Mouse (Mus musculus) limb, embryonic 14.5 days (tissue): ENCODE data around the gene Tnfrsf13b. TPM values are rescaled to one million over a fixed set of nuclear protein-coding genes. Genes with fewer than 3 reads are reported as not detected.
A peak's percentile ranks its signal among the peaks of the same experiment; 100 is the strongest.

ENCODE experiments used
- ATAC-seq: fragments of 200-750 bp; cut with Nextera tagmentation; 2 replicates; pipeline ENCODE4 v1.8.0; 2017; ENCODE audit warnings: low read depth, moderate number of reproducible peaks, moderate TSS enrichment; ENCODE audit not compliant: low FRiP score
- DNase-seq: peaks from one replicate; pipeline ENCODE4 v3.0.0-alpha.2; 2015; ENCODE audit warnings: low spot score
- H3K27ac ChIP-seq: fragments of 300-500 bp; sonication (generic); replicated peaks from 2 replicates; pipeline ENCODE4 v1.5.1; 2014; ENCODE audit warnings: low read depth, mild to moderate bottlenecking, low read length, moderate library complexity, mixed read lengths
- H3K27me3 ChIP-seq: fragments of 300-500 bp; sonication (generic); 2 replicates; pipeline ENCODE4 v1.6.1; 2014; ENCODE audit warnings: low read length, mixed read lengths; ENCODE audit not compliant: control insufficient read depth, insufficient read depth
- H3K36me3 ChIP-seq: fragments of 300-500 bp; sonication (generic); 2 replicates; pipeline ENCODE4 v1.6.1; 2014; ENCODE audit warnings: mild to moderate bottlenecking, low read length, moderate library complexity, mixed read lengths; ENCODE audit not compliant: control insufficient read depth, insufficient read depth
- H3K4me1 ChIP-seq: fragments of 300-500 bp; sonication (generic); 2 replicates; pipeline ENCODE4 v1.6.1; 2014; ENCODE audit warnings: antibody characterized with exemption, low read length, mixed read lengths; ENCODE audit not compliant: control insufficient read depth, insufficient read depth
- H3K4me2 ChIP-seq: fragments of 300-500 bp; sonication (generic); replicated peaks from 2 replicates; pipeline ENCODE4 v1.6.1; 2014; ENCODE audit warnings: low read depth, mild to moderate bottlenecking, low read length, moderate library complexity; ENCODE audit not compliant: severe bottlenecking
- H3K4me3 ChIP-seq: fragments of 300-500 bp; sonication (generic); replicated peaks from 2 replicates; pipeline ENCODE4 v1.5.1; 2014; ENCODE audit warnings: low read length
- H3K9ac ChIP-seq: fragments of 300-500 bp; sonication (generic); 2 replicates; pipeline ENCODE4 v1.6.1; 2014; ENCODE audit warnings: mild to moderate bottlenecking, low read depth, low read length, moderate library complexity; ENCODE audit not compliant: severe bottlenecking
- H3K9me3 ChIP-seq: fragments of 300-500 bp; sonication (generic); 2 replicates; pipeline ENCODE4 v1.6.1; 2016; ENCODE audit warnings: low read length; ENCODE audit not compliant: control insufficient read depth
- POLR2A ChIP-seq: fragments of 200-500 bp; IDR thresholded peaks from 2 replicates; pipeline ENCODE4 v1.8.0; 2012; ENCODE audit warnings: inconsistent platforms, mild to moderate bottlenecking, moderate library complexity, borderline replicate concordance; ENCODE audit not compliant: insufficient read depth, insufficient read length; ENCODE audit errors: extremely low read depth
- WGBS: fragments of 180-500 bp; shearing (Covaris S2); extraction: QIAGEN DNeasy Blood & Tissue Kit; methylation state at CpG from one replicate; pipeline ENCODE4 v1.1.7; 2014; 5-methylcytosine and 5-hydroxymethylcytosine counted together
- polyA plus RNA-seq, 2 experiments: library from polyadenylated mRNA; depleted of rRNA in 1 of 2; stranded (reverse) in 1 of 2; unstranded in 1 of 2; fragments of >200 nt; fragmentation: Nextera tagmentation in 1 of 2; extraction: Ambion mirVana in 1 of 2; gene quantifications; 2 replicates each; pipeline versions ENCODE4 v1.2.1 to v1.2.3; 2012 to 2014

The Tnfrsf13b gene
- polyA plus RNA-seq, 2 experiments, result 2.2 to 5.1 TPM

DNA sequence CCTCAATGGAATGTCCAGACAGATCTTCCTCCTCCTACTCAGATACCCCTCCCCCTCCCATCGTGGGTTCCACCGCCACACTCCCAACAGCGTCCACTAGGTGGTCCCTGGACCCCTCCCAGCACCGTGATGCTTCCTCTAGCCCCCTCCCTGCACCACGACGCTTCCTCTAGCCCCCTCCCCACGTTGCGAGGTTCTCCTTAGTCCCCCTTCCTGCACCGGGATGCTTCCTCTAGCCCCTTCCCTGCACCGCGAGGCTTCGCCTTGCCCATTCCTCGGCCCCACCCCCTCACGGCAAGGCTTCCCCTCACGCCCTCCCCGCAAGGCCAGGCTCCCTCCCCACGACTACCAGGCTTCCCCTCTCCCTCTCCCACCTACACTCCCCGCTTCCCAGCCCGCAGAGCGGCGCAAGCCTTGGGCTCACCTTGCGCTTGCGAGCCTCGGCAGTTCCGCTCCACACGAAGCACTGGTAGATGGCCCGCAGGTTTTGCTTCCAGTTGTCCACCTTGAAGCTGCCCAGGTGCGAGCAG, 47.8 kb downstream of the Tnfrsf13b start:
- H3K9me3 ChIP-seq, result no peaks in the 10 kb centered on the region
- WGBS, result under 1% methylated on average over 27 of the region's 28 CpGs
- H3K4me2 ChIP-seq, result peak overlapping the region; percentile 56
- peak; percentile 75 for DNase-seq
- peak overlapping the region; percentile 97 for H3K9ac ChIP-seq
- H3K27me3 ChIP-seq, result no peaks in the 10 kb centered on the region
- H3K27ac ChIP-seq, result peak overlapping the region; percentile 96
- H3K4me1 ChIP-seq, result peaks cover 14% of the 10 kb centered on the region
- H3K4me3 ChIP-seq, result peak overlapping the region; percentile 100
- TF ChIP-seq POLR2A, result no peak
- no peaks in the 10 kb centered on the region for H3K36me3 ChIP-seq
- peak; percentile 38 for ATAC-seq

- TF ChIP-seq POLR2A, result peak; percentile 54; the same call in 1 of the 2 replicates
Observed at GRCm38 (mm10) chr11:61174821-61175658, 48.5 kb downstream of the Tnfrsf13b start, which contains the start of gene Usp22. Gene Usp22 (minus strand): TSS chr11:61175055.

DNA sequence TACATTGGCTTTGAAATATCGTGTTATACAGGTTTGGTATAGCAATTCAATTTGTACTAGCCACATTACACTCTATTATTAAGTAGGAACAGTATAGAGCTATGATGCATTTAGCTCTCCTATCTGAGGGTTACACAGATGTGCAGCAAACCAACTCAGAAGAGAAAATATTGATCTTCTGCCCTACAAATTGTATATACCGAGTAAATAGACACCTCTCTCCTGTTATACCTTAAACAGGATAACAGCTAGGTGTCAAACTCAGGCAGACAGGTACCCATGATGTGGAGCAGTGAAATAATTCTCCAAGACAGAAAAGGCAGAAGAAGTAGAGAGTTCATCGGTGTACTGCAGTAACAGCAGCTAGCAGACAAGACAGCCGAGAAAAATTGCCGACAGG, 49.2 kb downstream of the Tnfrsf13b start:
- H3K4me1 ChIP-seq, result peaks cover 27% of the 10 kb centered on the region
- TF ChIP-seq POLR2A, result no peak
- H3K4me2 ChIP-seq, result peak overlapping the region; percentile 54; the same call in 1 of the 2 replicates
- no peak overlapping the region for H3K27ac ChIP-seq
- WGBS, result 76% methylated on average over 5 of the region's 5 CpGs
- no peaks in the 10 kb centered on the region for H3K9me3 ChIP-seq
- H3K27me3 ChIP-seq, result no peaks in the 10 kb centered on the region
- no peak overlapping the region for H3K9ac ChIP-seq
- peak overlapping the region; percentile 31; the same call in 1 of the 2 replicates for H3K4me3 ChIP-seq
- H3K36me3 ChIP-seq, result no peaks in the 10 kb centered on the region
- no peak for DNase-seq
- ATAC-seq, result no peak

More at GRCm38 (mm10) chr11:61174821-61175658, 48.5 kb downstream of the Tnfrsf13b start, which contains the start of gene Usp22:
- DNase-seq (peak; percentile 100), ATAC-seq (peak; percentile 97)
- Histone ChIP-seq H3K27ac (peak within 1 kb of the TSS; percentile 96), H3K36me3 (no peaks in the 10 kb centered on the region), H3K4me3 (peak within 1 kb of the TSS; percentile 100), H3K4me2 (peak within 1 kb of the TSS; percentile 56), H3K9ac (peak within 1 kb of the TSS; percentile 97), H3K9me3 (no peaks in the 10 kb centered on the region), H3K4me1 (peaks cover 19% of the 10 kb centered on the region), H3K27me3 (no peaks in the 10 kb centered on the region)
- under 1% methylated on average over 63 of the region's 69 CpGs for WGBS

DNA sequence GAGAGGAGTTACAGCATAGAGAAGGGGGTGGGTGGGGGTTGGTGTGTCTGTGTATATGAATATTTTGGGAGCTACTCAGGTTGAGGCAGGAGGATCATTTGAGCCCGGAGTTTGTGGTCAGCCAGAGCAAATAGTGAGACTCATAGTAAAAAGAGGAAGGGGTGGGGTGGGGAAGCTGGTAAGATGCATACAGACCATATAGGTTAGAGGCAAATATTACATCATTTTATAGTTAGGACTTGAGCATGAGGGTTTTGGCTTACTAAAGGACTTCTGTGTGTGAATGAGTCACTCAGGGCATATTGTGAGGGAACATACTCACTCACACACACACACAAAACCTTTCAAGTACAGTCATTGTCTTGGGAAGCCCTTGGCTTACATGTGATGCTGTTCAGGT, 49.8 kb downstream of the Tnfrsf13b start:
- Histone ChIP-seq H3K27me3 (no peaks in the 10 kb centered on the region), H3K4me1 (peaks cover 28% of the 10 kb centered on the region), H3K4me3 (no peak overlapping the region), H3K36me3 (no peaks in the 10 kb centered on the region), H3K9ac (no peak overlapping the region), H3K27ac (no peak overlapping the region), H3K9me3 (no peaks in the 10 kb centered on the region), H3K4me2 (no peak overlapping the region)
- WGBS, result 96% methylated on average over 1 of the region's 1 CpGs
- DNase-seq (no peak), ATAC-seq (no peak)
- no peak for TF ChIP-seq POLR2A

DNA sequence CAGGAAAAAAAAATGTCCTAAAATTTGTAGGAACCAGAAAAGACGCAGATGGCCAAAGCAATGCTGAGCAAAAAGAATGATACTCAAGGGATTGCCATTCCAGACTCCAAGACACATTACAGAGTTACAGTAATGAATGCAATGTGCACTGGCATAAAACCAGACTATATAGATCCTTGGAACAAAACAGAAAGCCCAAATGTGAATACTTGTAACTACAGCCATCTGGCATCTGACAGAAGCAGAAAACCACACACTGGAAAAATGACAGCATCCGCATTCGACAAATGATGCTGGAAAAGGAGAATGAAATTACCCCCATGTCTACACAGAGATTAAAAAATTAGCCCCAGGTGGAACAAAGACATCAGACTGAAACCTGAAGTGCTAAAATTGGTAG, 53.8 kb downstream of the Tnfrsf13b start:
- peak overlapping the region; percentile 58; the same call in 1 of the 2 replicates for H3K27ac ChIP-seq
- WGBS, result 40% methylated on average over 3 of the region's 3 CpGs

More for the DNA sequence above, 53.8 kb downstream of the Tnfrsf13b start:
- Histone ChIP-seq H3K36me3 (no peaks in the 10 kb centered on the region), H3K9ac (no peak overlapping the region), H3K4me1 (peaks cover 18% of the 10 kb centered on the region), H3K4me2 (no peak overlapping the region; the same call in 1 of the 2 replicates), H3K27me3 (no peaks in the 10 kb centered on the region), H3K9me3 (no peaks in the 10 kb centered on the region), H3K4me3 (no peak overlapping the region)
- no peak for TF ChIP-seq POLR2A
- ATAC-seq, result peak; percentile 53
- DNase-seq, result peak; percentile 80
